Mouse (Mus musculus) activated CD4-positive, CD25-positive, alpha-beta regulatory T cell, adult 4 months (primary cell): ENCODE measurements around the gene Lipo3. TPM values are rescaled to one million over a fixed set of nuclear protein-coding genes. Genes with fewer than 3 reads are reported as not detected.
"Not testable (repeated sequence)": the region's sequence is repeated elsewhere in the genome, so short reads cannot be mapped to it uniquely, and the experiment has no call there.

Source experiments
- ATAC-seq: one replicate; pipeline ENCODE4 v1.8.0; 2017
- polyA plus RNA-seq, 2 experiments: library from polyadenylated mRNA; unstranded; fragments of 100-300 nt; shearing (Covaris generic); gene quantifications; one replicate each; pipeline ENCODE4 v1.2.1; 2017

Gene Lipo3
- 1 to 10 TPM; 5.9 to 7.7 TPM for polyA plus RNA-seq

DNA sequence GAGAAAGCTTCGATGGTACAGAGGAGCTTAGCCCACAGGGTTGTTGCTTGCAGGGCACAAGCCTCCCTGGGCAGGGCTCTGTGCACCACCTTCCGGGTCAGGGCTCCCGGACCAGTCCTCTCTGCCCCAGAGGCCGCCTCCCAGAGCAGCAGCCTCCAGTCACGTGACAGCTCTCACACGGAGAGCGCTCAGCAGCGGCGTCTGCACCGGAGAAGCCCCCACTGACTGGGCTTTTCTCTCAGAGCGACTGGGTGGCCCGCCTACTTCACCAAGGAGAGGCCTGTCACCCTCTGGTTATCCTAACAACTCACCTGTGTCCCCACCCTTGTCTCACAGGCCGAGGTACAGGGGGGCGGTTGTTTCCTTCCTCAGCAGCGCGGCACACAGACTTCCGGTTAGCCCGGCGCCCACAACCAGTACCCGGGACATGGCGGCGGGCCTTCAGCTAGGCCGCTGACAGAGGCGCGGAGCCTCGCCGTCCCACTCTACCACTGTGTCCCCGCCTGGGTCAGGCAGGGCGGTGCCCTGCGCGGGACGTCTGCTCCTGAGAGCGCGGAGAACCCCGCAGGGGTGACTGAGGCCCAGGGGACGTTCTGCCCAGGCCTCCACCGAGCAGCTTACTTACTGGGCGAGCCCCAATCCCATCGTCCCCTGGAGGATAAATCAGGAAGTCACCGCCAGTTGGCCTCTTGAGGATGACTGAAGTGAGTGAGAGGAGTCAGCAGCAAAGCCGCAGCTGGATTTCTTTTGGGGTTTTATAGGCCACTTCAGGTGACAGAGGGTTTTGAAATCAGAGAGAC, at the start of gene Lipo3:
Lipo3 (minus strand) TSS at position 665 of the 800 bp plus-strand sequence.
- peak; percentile 73 for ATAC-seq

- not testable (repeated sequence) for ATAC-seq
Observed at GRCm38 (mm10) chr19:33787359-33787758, 25.6 kb upstream of the Lipo3 start, which contains the start of gene Lipo1. Gene Lipo1 (minus strand): TSS chr19:33787459.

- ATAC-seq, result no peak
Observed at GRCm38 (mm10) chr19:33786576-33787277, 25.0 kb upstream of the Lipo3 start.

- not testable (repeated sequence) for ATAC-seq
Observed at GRCm38 (mm10) chr19:33751259-33751658, 10.5 kb downstream of the Lipo3 start, which contains the start of gene Lipo2. Gene Lipo2 (minus strand): TSS chr19:33751359.

DNA sequence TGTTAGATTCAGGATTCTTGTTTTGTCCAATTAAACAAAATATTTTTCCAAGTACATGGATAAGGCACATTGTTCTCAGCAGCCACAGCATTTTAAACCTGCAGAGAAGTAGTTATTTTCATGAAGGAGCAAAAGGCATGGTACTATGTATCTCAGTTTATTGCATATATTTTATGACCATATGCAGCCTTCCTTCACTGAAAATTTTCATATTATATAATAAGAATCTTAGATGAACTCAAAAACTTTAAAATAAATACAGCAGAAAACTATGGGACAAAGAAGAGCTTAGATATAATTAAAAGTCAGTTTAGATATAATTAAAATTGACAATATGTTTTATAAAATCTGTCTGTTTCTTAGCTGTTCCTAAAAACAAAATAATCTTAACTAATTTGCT, 136.6 kb downstream of the Lipo3 start, which contains the start of gene Gm8978:
Gm8978 (minus strand) TSS at position 101 of the 400 bp plus-strand sequence.
- not testable (repeated sequence) for ATAC-seq

DNA sequence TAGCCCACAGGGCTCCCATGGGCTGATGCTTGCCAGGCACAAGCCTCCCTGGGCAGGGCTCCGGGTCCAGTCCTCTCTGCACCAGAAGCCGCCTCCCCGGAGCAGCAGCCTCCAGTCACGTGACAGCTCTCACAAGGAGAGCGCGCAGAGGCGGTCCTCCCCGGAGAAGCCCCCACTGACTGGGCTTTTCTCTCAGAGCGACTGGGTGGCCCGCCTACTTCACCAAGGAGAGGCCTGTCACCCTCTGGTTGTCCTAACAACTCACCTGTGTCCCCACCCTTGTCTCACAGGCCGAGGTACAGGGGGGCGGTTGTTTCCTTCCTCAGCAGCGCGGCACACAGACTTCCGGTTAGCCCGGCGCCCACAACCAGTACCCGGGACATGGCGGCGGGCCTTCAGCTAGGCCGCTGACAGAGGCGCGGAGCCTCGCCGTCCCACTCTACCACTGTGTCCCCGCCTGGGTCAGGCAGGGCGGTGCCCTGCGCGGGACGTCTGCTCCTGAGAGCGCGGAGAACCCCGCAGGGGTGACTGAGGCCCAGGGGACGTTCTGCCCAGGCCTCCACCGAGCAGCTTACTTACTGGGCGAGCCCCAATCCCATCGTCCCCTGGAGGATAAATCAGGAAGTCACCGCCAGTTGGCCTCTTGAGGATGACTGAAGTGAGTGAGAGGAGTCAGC, 172.0 kb downstream of the Lipo3 start:
- peak; percentile 84 for ATAC-seq

DNA sequence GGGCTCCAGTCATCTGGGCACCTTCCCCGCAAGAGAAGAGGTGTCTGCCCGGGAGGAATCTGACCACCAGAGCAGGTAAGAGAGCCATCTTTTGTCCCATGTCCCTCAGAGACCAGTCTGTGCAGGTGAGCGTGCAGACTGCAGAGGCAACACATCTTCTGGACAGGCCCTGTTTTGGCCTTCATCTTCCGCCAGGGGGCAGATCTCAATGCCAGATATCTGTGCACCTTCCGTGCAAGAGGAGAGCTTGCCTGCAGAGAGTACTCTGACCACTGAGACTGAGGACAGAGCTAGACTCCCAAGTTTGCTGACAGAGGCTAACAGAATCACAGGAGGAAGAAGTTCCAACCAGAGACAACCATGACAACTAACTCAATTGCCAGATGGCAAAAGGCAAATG, 193.2 kb downstream of the Lipo3 start:
- not testable (repeated sequence) for ATAC-seq

- ATAC-seq, result no peak
Observed at GRCm38 (mm10) chr19:33517680-33518079, 244.1 kb downstream of the Lipo3 start, which contains the start of gene Lipo4. Gene Lipo4 (minus strand): TSS chr19:33517780.

Other genes with a start within 250 kb of the Lipo3 start
- gene Lipo4, start 244.2 kb downstream of the Lipo3 start, polyA plus RNA-seq, result not detected
- not detected for gene Gm8978, start 136.7 kb downstream of the Lipo3 start, polyA plus RNA-seq
- gene Lipo2, start 10.6 kb downstream of the Lipo3 start, polyA plus RNA-seq, result not detected
- gene Lipo1, start 25.5 kb upstream of the Lipo3 start, polyA plus RNA-seq, result not detected
- gene Lipf, start 199.2 kb upstream of the Lipo3 start, polyA plus RNA-seq, result not detected
- not detected for gene Lipk, start 246.3 kb upstream of the Lipo3 start, polyA plus RNA-seq